Mouse (Mus musculus) kidney, adult 2 months (tissue): ENCODE data around the gene AI854703.

Experiments used
- CTCF ChIP-seq: fragments of 200-500 bp; conservative IDR thresholded peaks from 2 replicates; pipeline ENCODE4 v1.5.1; 2011; ENCODE audit warnings: low read depth, mild to moderate bottlenecking, control low read depth, low read length, moderate library complexity, mixed read lengths; ENCODE audit not compliant: insufficient read depth, insufficient read length
- POLR2A ChIP-seq: fragments of 200-500 bp; IDR thresholded peaks from one replicate; pipeline ENCODE4 v1.6.1; 2011; ENCODE audit warnings: low read depth, low read length, control low read depth

DNA sequence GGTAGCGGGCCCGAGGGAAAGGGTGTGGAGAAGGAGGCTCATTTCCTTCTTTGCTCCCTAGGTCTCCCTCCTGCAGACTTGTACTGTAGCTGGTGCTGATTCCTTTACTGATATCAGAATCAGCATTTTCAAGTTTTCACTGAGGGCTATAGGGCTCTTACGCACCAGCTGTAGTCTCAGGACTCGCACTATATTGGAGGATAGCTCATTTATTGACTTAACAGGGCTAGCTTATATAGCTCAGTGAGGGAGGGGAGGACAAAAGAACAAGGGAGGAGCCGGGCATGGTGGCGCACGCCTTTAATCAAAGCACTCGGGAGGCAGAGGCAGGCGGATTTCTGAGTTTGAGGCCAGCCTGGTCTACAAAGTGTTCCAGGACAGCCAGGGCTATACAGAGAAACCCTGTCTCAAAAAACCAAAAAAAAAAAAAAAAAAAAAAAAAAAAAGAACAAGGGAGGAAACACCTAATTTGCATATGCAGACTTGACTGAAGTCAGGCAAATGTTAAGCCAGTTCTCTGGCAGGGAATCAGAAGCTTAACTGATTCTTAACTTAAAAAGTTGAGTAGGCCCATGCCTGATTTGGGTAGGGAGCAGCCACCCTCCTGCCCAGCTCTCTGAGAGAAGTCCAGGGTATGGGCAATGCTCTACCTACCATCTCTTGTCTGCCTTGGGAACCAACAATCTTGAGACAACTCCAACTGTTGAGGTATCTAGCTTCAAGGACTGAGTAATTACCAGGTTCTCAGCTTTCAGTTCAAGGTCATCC, 47.9 kb downstream of the AI854703 start:
- no peak for TF ChIP-seq CTCF
- TF ChIP-seq POLR2A, result no peak
